Mouse (Mus musculus): ENCODE results near the gene Rab11fip2.

The Rab11fip2 gene

GRCm38 (mm10) chr19:59943322-59943871 is at the start of gene Rab11fip2:
Gene Rab11fip2 (minus strand): TSS chr19:59943654.
- peak; percentile 92 for ATAC-seq (ENCODE audit: insufficient number of reproducible peaks, low FRiP score, low TSS enrichment)

GRCm38 (mm10) chr19:59981588-59981987 is 38.1 kb upstream of the Rab11fip2 start:
- ATAC-seq (ENCODE audit: insufficient number of reproducible peaks, low FRiP score, low TSS enrichment): no peak

- ATAC-seq (ENCODE audit: insufficient number of reproducible peaks, low FRiP score, low TSS enrichment): no peak
These were observed 11.5 kb upstream of the Rab11fip2 start for GRCm38 (mm10) chr19:59954936-59955335.

GRCm38 (mm10) chr19:59949731-59950130 is 6.3 kb upstream of the Rab11fip2 start:
- no peak for ATAC-seq (ENCODE audit: insufficient number of reproducible peaks, low FRiP score, low TSS enrichment)

GRCm38 (mm10) chr19:59942716-59943321 is 635 bp downstream of the Rab11fip2 start:
- ATAC-seq (ENCODE audit: insufficient number of reproducible peaks, low FRiP score, low TSS enrichment): no peak; the same call in 1 of the 2 replicates

- no peak for ATAC-seq (ENCODE audit: insufficient number of reproducible peaks, low FRiP score, low TSS enrichment)
These were observed 3.7 kb downstream of the Rab11fip2 start for GRCm38 (mm10) chr19:59939711-59940110.

- ATAC-seq (ENCODE audit: insufficient number of reproducible peaks, low FRiP score, low TSS enrichment): peak; percentile 88
These were observed 11.4 kb downstream of the Rab11fip2 start for GRCm38 (mm10) chr19:59932085-59932484.

- ATAC-seq (ENCODE audit: insufficient number of reproducible peaks, low FRiP score, low TSS enrichment): no peak
These were observed 14.8 kb downstream of the Rab11fip2 start for GRCm38 (mm10) chr19:59928672-59929071.

GRCm38 (mm10) chr19:59926125-59926524 is 17.3 kb downstream of the Rab11fip2 start:
- no peak for ATAC-seq (ENCODE audit: insufficient number of reproducible peaks, low FRiP score, low TSS enrichment)

- ATAC-seq (ENCODE audit: insufficient number of reproducible peaks, low FRiP score, low TSS enrichment): no peak
These were observed 22.6 kb downstream of the Rab11fip2 start for GRCm38 (mm10) chr19:59920846-59921245.

GRCm38 (mm10) chr19:59917901-59918613 is 25.4 kb downstream of the Rab11fip2 start:
- ATAC-seq (ENCODE audit: insufficient number of reproducible peaks, low FRiP score, low TSS enrichment): no peak

GRCm38 (mm10) chr19:59911554-59911953 is 31.9 kb downstream of the Rab11fip2 start:
- ATAC-seq (ENCODE audit: insufficient number of reproducible peaks, low FRiP score, low TSS enrichment): no peak

- no peak for ATAC-seq (ENCODE audit: insufficient number of reproducible peaks, low FRiP score, low TSS enrichment)
These were observed 38.0 kb downstream of the Rab11fip2 start for GRCm38 (mm10) chr19:59905296-59906081.

GRCm38 (mm10) chr19:59899965-59900364 is 43.5 kb downstream of the Rab11fip2 start:
- ATAC-seq (ENCODE audit: insufficient number of reproducible peaks, low FRiP score, low TSS enrichment): no peak

GRCm38 (mm10) chr19:59898301-59898700 is 45.2 kb downstream of the Rab11fip2 start:
- no peak for ATAC-seq (ENCODE audit: insufficient number of reproducible peaks, low FRiP score, low TSS enrichment)

- no peak for ATAC-seq (ENCODE audit: insufficient number of reproducible peaks, low FRiP score, low TSS enrichment)
These were observed 54.1 kb downstream of the Rab11fip2 start for GRCm38 (mm10) chr19:59889383-59889782.

- no peak for ATAC-seq (ENCODE audit: insufficient number of reproducible peaks, low FRiP score, low TSS enrichment)
These were observed 54.6 kb downstream of the Rab11fip2 start for GRCm38 (mm10) chr19:59888846-59889245.

GRCm38 (mm10) chr19:59887866-59888265 is 55.6 kb downstream of the Rab11fip2 start:
- no peak for ATAC-seq (ENCODE audit: insufficient number of reproducible peaks, low FRiP score, low TSS enrichment)

- ATAC-seq (ENCODE audit: insufficient number of reproducible peaks, low FRiP score, low TSS enrichment): no peak
These were observed 58.2 kb downstream of the Rab11fip2 start for GRCm38 (mm10) chr19:59885301-59885700.

- ATAC-seq (ENCODE audit: insufficient number of reproducible peaks, low FRiP score, low TSS enrichment): no peak
These were observed 66.2 kb downstream of the Rab11fip2 start for GRCm38 (mm10) chr19:59877238-59877637.

- ATAC-seq (ENCODE audit: insufficient number of reproducible peaks, low FRiP score, low TSS enrichment): no peak
These were observed 76.8 kb downstream of the Rab11fip2 start for GRCm38 (mm10) chr19:59866666-59867065.
